Mouse (Mus musculus): Measurements from ENCODE around the gene Rcl1. TPM values are rescaled to one million over a fixed set of nuclear protein-coding genes. Genes with fewer than 3 reads are reported as not detected.

Rcl1 gene
- polyA plus RNA-seq, 2 experiments = 31.4 to 52.1 TPM

- TF ChIP-seq CTCF (IDR thresholded peaks at IDR 0.05; ENCODE audit: low read depth) = no peak
- TF ChIP-seq EP300 (IDR thresholded peaks at IDR 0.05; ENCODE audit: low read depth) = peak; percentile 58
- H3K27ac ChIP-seq = peak overlapping the region; percentile 96
- DNase-seq (ENCODE audit: low read depth in 3 of 3, low spot score in 3 of 3) (peak; percentile 87 to 96 (median 88)), ATAC-seq (ENCODE audit: insufficient read depth) (peak; percentile 69)
- no peaks in the 10 kb centered on the region; the same call in 1 of the 2 replicates for H3K36me3 ChIP-seq (replicated peaks; ENCODE audit: control insufficient read depth, insufficient read depth, low read depth)
- H3K9ac ChIP-seq (replicated peaks) = peak overlapping the region; percentile 93
- H3K4me1 ChIP-seq (replicated peaks; ENCODE audit: control insufficient read depth in 2 of 2, insufficient read depth in 2 of 2, low read length in 1 of 2) = peaks cover 36 to 46% of the 10 kb centered on the region in 2 experiments
- peak overlapping the region; percentile 79 to 93 for H3K4me3 ChIP-seq (ENCODE audit: insufficient read depth in 1 of 2, low read depth in 2 of 2, low read length in 2 of 2)
- H3K9me3 ChIP-seq (ENCODE audit: control insufficient read depth, low read length) = no peaks in the 10 kb centered on the region
- WGBS (ENCODE audit: insufficient replicate concordance) = 4% methylated on average over 11 of the region's 11 CpGs
- peak overlapping the region; percentile 84 for H3K4me2 ChIP-seq (ENCODE audit: low read depth)
- H3K27me3 ChIP-seq (ENCODE audit: control insufficient read depth, insufficient read depth, low read length) = no peaks in the 10 kb centered on the region
Observed at GRCm38 (mm10) chr19:29066981-29067471, 34.1 kb upstream of the Rcl1 start.

GRCm38 (mm10) chr19:29069195-29069594 lies 32.0 kb upstream of the Rcl1 start:
- peak overlapping the region; percentile 93 for H3K9ac ChIP-seq (replicated peaks)
- H3K4me1 ChIP-seq (replicated peaks; ENCODE audit: control insufficient read depth in 2 of 2, insufficient read depth in 2 of 2, low read length in 1 of 2) = peaks cover 29 to 36% of the 10 kb centered on the region in 2 experiments

GRCm38 (mm10) chr19:29074802-29075201 lies 26.4 kb upstream of the Rcl1 start:
- Histone ChIP-seq H3K4me3 (ENCODE audit: insufficient read depth in 1 of 2, low read depth in 2 of 2, low read length in 2 of 2) (no peak overlapping the region), H3K9me3 (ENCODE audit: control insufficient read depth, low read length) (no peaks in the 10 kb centered on the region), H3K4me1 (replicated peaks; ENCODE audit: control insufficient read depth in 2 of 2, insufficient read depth in 2 of 2, low read length in 1 of 2) (peaks cover 0 to under 1% of the 10 kb centered on the region in 2 experiments; a peak in 2 of 4 replicates), H3K27ac (no peak overlapping the region), H3K27me3 (ENCODE audit: control insufficient read depth, insufficient read depth, low read length) (no peaks in the 10 kb centered on the region), H3K36me3 (replicated peaks; ENCODE audit: control insufficient read depth, insufficient read depth, low read depth) (peaks cover 14% of the 10 kb centered on the region; the same call in 1 of the 2 replicates), H3K9ac (replicated peaks) (no peak overlapping the region), H3K4me2 (ENCODE audit: low read depth) (no peak overlapping the region)
- no peak for DNase-seq (ENCODE audit: low read depth in 3 of 3, low spot score in 3 of 3)
- ATAC-seq (ENCODE audit: insufficient read depth) = no peak
- TF ChIP-seq EP300 (IDR thresholded peaks at IDR 0.05; ENCODE audit: low read depth) (no peak), CTCF (IDR thresholded peaks at IDR 0.05; ENCODE audit: low read depth) (no peak)
- WGBS (ENCODE audit: insufficient replicate concordance) = 85% methylated on average over 6 of the region's 6 CpGs

More at GRCm38 (mm10) chr19:29069195-29069594, 32.0 kb upstream of the Rcl1 start:
- H3K27me3 ChIP-seq (ENCODE audit: control insufficient read depth, insufficient read depth, low read length) = no peaks in the 10 kb centered on the region
- ATAC-seq (ENCODE audit: insufficient read depth) (no peak), DNase-seq (ENCODE audit: low read depth in 3 of 3, low spot score in 3 of 3) (no peak)
- no peak for TF ChIP-seq CTCF (IDR thresholded peaks at IDR 0.05; ENCODE audit: low read depth)
- no peak for TF ChIP-seq EP300 (IDR thresholded peaks at IDR 0.05; ENCODE audit: low read depth)
- peak overlapping the region; percentile 48 for H3K27ac ChIP-seq
- H3K9me3 ChIP-seq (ENCODE audit: control insufficient read depth, low read length) = no peaks in the 10 kb centered on the region
- WGBS (ENCODE audit: insufficient replicate concordance) = 65% methylated on average over 5 of the region's 5 CpGs
- H3K36me3 ChIP-seq (replicated peaks; ENCODE audit: control insufficient read depth, insufficient read depth, low read depth) = peaks cover 13% of the 10 kb centered on the region; the same call in 1 of the 2 replicates
- peak overlapping the region; percentile 84 for H3K4me2 ChIP-seq (ENCODE audit: low read depth)
- peak overlapping the region; percentile 23 to 79 for H3K4me3 ChIP-seq (ENCODE audit: insufficient read depth in 1 of 2, low read depth in 2 of 2, low read length in 2 of 2)

GRCm38 (mm10) chr19:29088628-29089027 lies 12.5 kb upstream of the Rcl1 start:
- Histone ChIP-seq H3K36me3 (replicated peaks; ENCODE audit: control insufficient read depth, insufficient read depth, low read depth) (peaks cover 2% of the 10 kb centered on the region), H3K27me3 (ENCODE audit: control insufficient read depth, insufficient read depth, low read length) (no peaks in the 10 kb centered on the region), H3K4me3 (ENCODE audit: insufficient read depth in 1 of 2, low read depth in 2 of 2, low read length in 2 of 2) (no peak overlapping the region), H3K27ac (no peak overlapping the region), H3K9ac (replicated peaks) (no peak overlapping the region), H3K4me1 (replicated peaks; ENCODE audit: control insufficient read depth in 2 of 2, insufficient read depth in 2 of 2, low read length in 1 of 2) (peaks cover 6 to 8% of the 10 kb centered on the region in 2 experiments; a peak in 3 of 4 replicates), H3K9me3 (ENCODE audit: control insufficient read depth, low read length) (no peaks in the 10 kb centered on the region), H3K4me2 (ENCODE audit: low read depth) (no peak overlapping the region)
- DNase-seq (ENCODE audit: low read depth in 3 of 3, low spot score in 3 of 3) (no peak), ATAC-seq (ENCODE audit: insufficient read depth) (peak; percentile 47; the same call in 1 of the 2 replicates)
- WGBS (ENCODE audit: insufficient replicate concordance) = 53% methylated on average over 6 of the region's 6 CpGs
- no peak for TF ChIP-seq CTCF (IDR thresholded peaks at IDR 0.05; ENCODE audit: low read depth)
- TF ChIP-seq EP300 (IDR thresholded peaks at IDR 0.05; ENCODE audit: low read depth) = no peak

GRCm38 (mm10) chr19:29092194-29092593 lies 9.0 kb upstream of the Rcl1 start:
- DNase-seq (ENCODE audit: low read depth in 3 of 3, low spot score in 3 of 3) = no peak
- ATAC-seq (ENCODE audit: insufficient read depth) = no peak

More at GRCm38 (mm10) chr19:29092194-29092593, 9.0 kb upstream of the Rcl1 start:
- no peak overlapping the region for H3K4me3 ChIP-seq (ENCODE audit: insufficient read depth in 1 of 2, low read depth in 2 of 2, low read length in 2 of 2)
- no peaks in the 10 kb centered on the region for H3K27me3 ChIP-seq (ENCODE audit: control insufficient read depth, insufficient read depth, low read length)
- peaks cover 6 to 8% of the 10 kb centered on the region in 2 experiments; a peak in 3 of 4 replicates for H3K4me1 ChIP-seq (replicated peaks; ENCODE audit: control insufficient read depth in 2 of 2, insufficient read depth in 2 of 2, low read length in 1 of 2)
- H3K9me3 ChIP-seq (ENCODE audit: control insufficient read depth, low read length) = no peaks in the 10 kb centered on the region
- TF ChIP-seq CTCF (IDR thresholded peaks at IDR 0.05; ENCODE audit: low read depth) = no peak
- no peak for TF ChIP-seq EP300 (IDR thresholded peaks at IDR 0.05; ENCODE audit: low read depth)
- H3K9ac ChIP-seq (replicated peaks) = no peak overlapping the region
- no peak overlapping the region for H3K27ac ChIP-seq
- no peak overlapping the region for H3K4me2 ChIP-seq (ENCODE audit: low read depth)
- H3K36me3 ChIP-seq (replicated peaks; ENCODE audit: control insufficient read depth, insufficient read depth, low read depth) = peaks cover 2% of the 10 kb centered on the region; the same call in 1 of the 2 replicates

All from liver, embryonic 14.5 days (tissue).